Mouse (Mus musculus): ENCODE data around the gene Htr5a. TPM values are rescaled to one million over a fixed set of nuclear protein-coding genes. Genes with fewer than 3 reads are reported as not detected.

Gene Htr5a
- polyA plus RNA-seq, 1 experiment from 2014 or later, result not detected

- ATAC-seq, result no peak
- WGBS, result 83% methylated on average over 1 of the region's 1 CpGs
- Histone ChIP-seq H3K4me1 (replicated peaks) (no peaks in the 10 kb centered on the region), H3K4me3 (replicated peaks) (no peak overlapping the region), H3K4me2 (replicated peaks) (no peak overlapping the region), H3K9me3 (no peaks in the 10 kb centered on the region), H3K36me3 (no peaks in the 10 kb centered on the region), H3K27me3 (replicated peaks) (no peaks in the 10 kb centered on the region), H3K27ac (no peak overlapping the region), H3K9ac (no peak overlapping the region)
Observed at GRCm38 (mm10) chr5:27854290-27854689, 12.3 kb downstream of the Htr5a start.

DNA sequence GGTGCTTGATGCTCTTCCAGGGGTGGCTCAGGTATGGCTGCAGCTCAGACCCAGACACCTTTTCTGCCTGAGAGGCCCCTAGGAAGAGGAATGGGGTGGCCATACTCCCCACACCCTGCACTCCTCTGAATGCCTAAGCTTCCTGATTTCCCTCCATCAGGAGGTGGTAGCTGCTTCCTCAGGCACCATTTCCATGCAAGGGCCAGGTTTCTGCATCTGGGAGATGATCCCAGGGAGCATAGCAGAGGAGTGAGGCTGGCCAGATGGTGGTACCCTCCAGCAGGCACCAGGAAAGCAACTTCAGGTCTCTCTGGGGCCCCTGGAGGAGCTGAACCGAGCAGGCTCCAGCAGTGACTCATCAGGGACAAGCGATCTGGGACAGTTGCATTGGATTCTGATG, 13.8 kb downstream of the Htr5a start:
- Histone ChIP-seq H3K36me3 (no peaks in the 10 kb centered on the region), H3K4me3 (replicated peaks) (no peak overlapping the region), H3K4me1 (replicated peaks) (no peaks in the 10 kb centered on the region), H3K27ac (no peak overlapping the region), H3K4me2 (replicated peaks) (no peak overlapping the region), H3K9ac (no peak overlapping the region), H3K9me3 (no peaks in the 10 kb centered on the region), H3K27me3 (replicated peaks) (no peaks in the 10 kb centered on the region)
- ATAC-seq, result no peak
- 71% methylated on average over 2 of the region's 2 CpGs for WGBS

GRCm38 (mm10) chr5:27873240-27874082, 31.5 kb downstream of the Htr5a start:
- no peak overlapping the region for H3K4me2 ChIP-seq (replicated peaks)
- 63% methylated on average over 8 of the region's 8 CpGs for WGBS
- H3K36me3 ChIP-seq, result no peaks in the 10 kb centered on the region
- no peak overlapping the region for H3K27ac ChIP-seq
- H3K4me3 ChIP-seq (replicated peaks), result no peak overlapping the region
- no peaks in the 10 kb centered on the region for H3K9me3 ChIP-seq
- H3K4me1 ChIP-seq (replicated peaks), result no peaks in the 10 kb centered on the region
- H3K9ac ChIP-seq, result no peak overlapping the region
- H3K27me3 ChIP-seq (replicated peaks), result no peaks in the 10 kb centered on the region
- no peak for ATAC-seq

- H3K27me3 ChIP-seq (replicated peaks), result no peaks in the 10 kb centered on the region
- WGBS, result 79% methylated on average over 5 of the region's 5 CpGs
- ATAC-seq, result no peak
- no peak overlapping the region for H3K9ac ChIP-seq
- H3K27ac ChIP-seq, result no peak overlapping the region
- no peaks in the 10 kb centered on the region for H3K9me3 ChIP-seq
- H3K4me3 ChIP-seq (replicated peaks), result no peak overlapping the region
- no peaks in the 10 kb centered on the region for H3K4me1 ChIP-seq (replicated peaks)
- H3K36me3 ChIP-seq, result no peaks in the 10 kb centered on the region
- H3K4me2 ChIP-seq (replicated peaks), result no peak overlapping the region
Observed at GRCm38 (mm10) chr5:27874211-27874610, 32.3 kb downstream of the Htr5a start.

- WGBS, result 62% methylated on average over 4 of the region's 4 CpGs
- no peaks in the 10 kb centered on the region for H3K4me1 ChIP-seq (replicated peaks)
- H3K27ac ChIP-seq, result no peak overlapping the region
- H3K27me3 ChIP-seq (replicated peaks), result no peaks in the 10 kb centered on the region
- no peaks in the 10 kb centered on the region for H3K36me3 ChIP-seq
- H3K9me3 ChIP-seq, result no peaks in the 10 kb centered on the region
- no peak overlapping the region for H3K9ac ChIP-seq
- ATAC-seq, result no peak
- H3K4me3 ChIP-seq (replicated peaks), result no peak overlapping the region
- no peak overlapping the region for H3K4me2 ChIP-seq (replicated peaks)
Observed at GRCm38 (mm10) chr5:27875341-27876105, 33.6 kb downstream of the Htr5a start.

- WGBS, result 82% methylated on average over 5 of the region's 5 CpGs
- H3K27me3 ChIP-seq (replicated peaks), result no peaks in the 10 kb centered on the region
- no peak overlapping the region for H3K9ac ChIP-seq
Observed at GRCm38 (mm10) chr5:27878356-27878755, 36.4 kb downstream of the Htr5a start.

DNA sequence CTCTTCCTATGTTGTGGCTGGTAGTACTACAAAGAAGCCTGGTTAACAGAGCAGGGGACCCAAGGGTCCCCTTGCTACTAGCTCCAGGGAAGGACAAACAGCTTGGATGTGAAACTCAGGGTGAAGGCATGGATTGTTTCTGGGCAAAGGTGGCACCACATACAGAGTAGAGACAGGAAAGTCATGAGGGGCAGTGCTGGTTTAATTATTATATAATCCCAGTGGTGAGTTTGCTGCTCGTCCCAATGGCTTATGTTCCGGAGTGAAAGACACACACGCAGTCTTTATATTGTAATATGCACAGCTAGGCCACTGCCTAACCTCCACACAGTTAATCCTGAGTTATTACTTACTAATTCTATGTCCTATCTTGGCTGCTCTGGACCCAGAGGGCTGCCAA, 37.8 kb downstream of the Htr5a start:
- ATAC-seq, result no peak
- no peaks in the 10 kb centered on the region for H3K27me3 ChIP-seq (replicated peaks)
- 88% methylated on average over 3 of the region's 3 CpGs for WGBS
- no peak overlapping the region for H3K4me2 ChIP-seq (replicated peaks)
- H3K4me3 ChIP-seq (replicated peaks), result no peak overlapping the region
- no peak overlapping the region for H3K9ac ChIP-seq
- no peaks in the 10 kb centered on the region for H3K4me1 ChIP-seq (replicated peaks)
- no peaks in the 10 kb centered on the region for H3K9me3 ChIP-seq
- no peak overlapping the region for H3K27ac ChIP-seq
- H3K36me3 ChIP-seq, result no peaks in the 10 kb centered on the region

More at GRCm38 (mm10) chr5:27878356-27878755, 36.4 kb downstream of the Htr5a start:
- H3K4me2 ChIP-seq (replicated peaks), result no peak overlapping the region
- H3K27ac ChIP-seq, result no peak overlapping the region
- H3K36me3 ChIP-seq, result no peaks in the 10 kb centered on the region
- H3K4me1 ChIP-seq (replicated peaks), result no peaks in the 10 kb centered on the region
- ATAC-seq, result no peak
- H3K9me3 ChIP-seq, result no peaks in the 10 kb centered on the region
- no peak overlapping the region for H3K4me3 ChIP-seq (replicated peaks)

- Histone ChIP-seq H3K4me2 (replicated peaks) (no peak overlapping the region), H3K27me3 (replicated peaks) (no peaks in the 10 kb centered on the region), H3K36me3 (no peaks in the 10 kb centered on the region), H3K9ac (no peak overlapping the region), H3K4me1 (replicated peaks) (no peaks in the 10 kb centered on the region), H3K4me3 (replicated peaks) (no peak overlapping the region), H3K27ac (no peak overlapping the region), H3K9me3 (no peaks in the 10 kb centered on the region)
- ATAC-seq, result no peak
- 47% methylated on average over 3 of the region's 3 CpGs for WGBS
Observed at GRCm38 (mm10) chr5:27880329-27881036, 38.5 kb downstream of the Htr5a start.

DNA sequence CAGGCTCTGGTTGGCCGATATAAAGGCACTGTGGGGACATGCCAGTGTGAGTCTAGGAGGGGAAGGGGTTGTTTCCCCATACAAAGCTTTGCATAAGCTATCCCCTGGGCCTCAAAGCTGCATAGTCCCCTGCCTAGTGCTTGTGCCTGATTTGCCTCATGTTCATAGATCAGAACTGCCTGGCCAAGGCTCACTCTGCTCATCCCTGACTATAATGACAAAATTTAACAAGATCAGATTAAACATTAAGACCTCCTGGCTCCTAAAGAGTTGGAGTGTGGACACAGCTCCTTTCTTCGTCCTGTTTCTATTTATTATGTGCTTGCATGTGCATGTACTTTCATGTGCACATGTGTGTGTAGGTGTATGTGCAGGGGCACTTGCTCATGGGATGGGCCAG, 39.3 kb downstream of the Htr5a start:
- Histone ChIP-seq H3K4me1 (replicated peaks) (no peaks in the 10 kb centered on the region), H3K4me2 (replicated peaks) (no peak overlapping the region), H3K4me3 (replicated peaks) (no peak overlapping the region), H3K27ac (no peak overlapping the region), H3K27me3 (replicated peaks) (no peaks in the 10 kb centered on the region), H3K9me3 (no peaks in the 10 kb centered on the region), H3K36me3 (no peaks in the 10 kb centered on the region), H3K9ac (no peak overlapping the region)
- 76% methylated on average over 2 of the region's 2 CpGs for WGBS
- ATAC-seq, result no peak

- no peak overlapping the region for H3K27ac ChIP-seq
- no peaks in the 10 kb centered on the region for H3K36me3 ChIP-seq
- no peak overlapping the region for H3K4me2 ChIP-seq (replicated peaks)
- H3K4me3 ChIP-seq (replicated peaks), result no peak overlapping the region
- no peaks in the 10 kb centered on the region for H3K27me3 ChIP-seq (replicated peaks)
- H3K4me1 ChIP-seq (replicated peaks), result no peaks in the 10 kb centered on the region
- peak; percentile 56 for ATAC-seq
- H3K9me3 ChIP-seq, result no peaks in the 10 kb centered on the region
- WGBS, result 59% methylated on average over 3 of the region's 3 CpGs
- no peak overlapping the region for H3K9ac ChIP-seq
Observed at GRCm38 (mm10) chr5:27888080-27888479, 46.1 kb downstream of the Htr5a start.

DNA sequence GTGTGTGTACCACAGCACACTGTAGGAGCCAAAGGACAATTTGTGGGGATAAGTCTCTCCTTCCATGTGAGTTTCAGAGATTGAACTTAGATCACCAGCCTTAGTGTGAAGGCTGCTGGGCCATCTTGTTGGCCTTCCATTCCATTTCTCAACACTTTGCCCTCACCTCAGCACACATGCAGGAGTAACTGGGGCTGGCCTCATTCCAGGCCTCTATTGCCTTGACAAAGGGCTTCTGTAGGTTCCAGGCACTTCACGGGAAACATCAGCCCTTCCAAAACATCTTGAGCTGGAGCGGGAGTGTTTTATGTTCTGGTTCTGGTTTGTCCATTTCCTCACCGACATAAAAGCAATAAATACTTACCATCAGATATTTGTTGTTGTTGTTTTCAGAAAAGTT, 54.0 kb downstream of the Htr5a start:
- no peaks in the 10 kb centered on the region for H3K4me1 ChIP-seq (replicated peaks)
- 89% methylated on average over 3 of the region's 3 CpGs for WGBS

DNA sequence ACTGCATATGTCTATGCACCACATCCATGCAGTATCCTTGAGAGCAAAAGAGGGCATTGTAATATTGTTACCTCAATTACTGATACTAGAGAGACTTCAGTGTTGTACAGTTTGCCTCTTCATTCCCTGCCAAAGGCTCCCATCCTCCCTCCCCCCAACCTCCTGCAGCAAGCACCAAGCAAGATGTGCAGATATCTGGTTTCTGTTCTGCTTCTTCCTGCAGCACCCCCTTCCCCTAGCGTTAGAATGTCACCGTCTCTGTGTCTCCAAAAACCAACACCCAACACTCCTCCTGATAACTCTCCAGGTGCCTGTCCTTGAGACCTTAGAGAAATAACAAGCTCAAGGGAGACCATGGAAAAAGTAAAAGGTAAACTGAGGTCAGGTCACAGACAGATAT, 57.8 kb downstream of the Htr5a start:
- ATAC-seq, result no peak
- H3K4me3 ChIP-seq (replicated peaks), result no peak overlapping the region
- WGBS, result 49% methylated on average over 2 of the region's 2 CpGs

More for the DNA sequence above, 54.0 kb downstream of the Htr5a start:
- H3K9me3 ChIP-seq, result no peaks in the 10 kb centered on the region
- no peak overlapping the region for H3K27ac ChIP-seq
- no peak overlapping the region for H3K9ac ChIP-seq
- no peak for ATAC-seq
- H3K27me3 ChIP-seq (replicated peaks), result no peaks in the 10 kb centered on the region
- no peaks in the 10 kb centered on the region for H3K36me3 ChIP-seq
- H3K4me2 ChIP-seq (replicated peaks), result no peak overlapping the region
- no peak overlapping the region for H3K4me3 ChIP-seq (replicated peaks)

More for the DNA sequence above, 57.8 kb downstream of the Htr5a start:
- Histone ChIP-seq H3K27ac (no peak overlapping the region), H3K4me2 (replicated peaks) (no peak overlapping the region), H3K9ac (no peak overlapping the region), H3K9me3 (no peaks in the 10 kb centered on the region), H3K27me3 (replicated peaks) (no peaks in the 10 kb centered on the region), H3K36me3 (no peaks in the 10 kb centered on the region), H3K4me1 (replicated peaks) (no peaks in the 10 kb centered on the region)

All from intestine, embryonic 15.5 days (tissue).